Mouse (Mus musculus): ENCODE results near the gene Poc1a. TPM values are rescaled to one million over a fixed set of nuclear protein-coding genes. Genes with fewer than 3 reads are reported as not detected.

Poc1a gene
- polyA plus RNA-seq, 1 experiment from 2014 or later: 32.5 TPM

DNA sequence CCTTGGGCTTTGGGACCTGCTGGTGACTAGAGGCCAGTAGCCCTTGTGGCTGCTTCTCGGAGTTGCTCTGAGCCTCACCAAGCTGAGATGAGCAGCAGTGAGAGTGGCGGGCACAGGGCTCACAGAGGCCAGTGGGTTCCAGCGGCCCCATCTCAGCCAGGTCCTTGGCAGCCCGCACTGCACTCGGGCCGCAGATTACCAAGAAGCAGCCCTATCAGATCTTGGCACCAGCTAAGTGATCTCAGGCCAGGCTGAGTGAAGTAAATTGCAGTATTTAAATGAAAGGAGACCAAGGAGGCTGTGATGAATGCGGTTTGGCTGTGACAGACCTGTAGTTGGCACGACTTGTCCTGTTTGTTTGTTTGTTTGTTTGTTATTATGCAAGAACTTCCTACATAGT lies 112.7 kb downstream of the Poc1a start:
- 92% methylated on average over 8 of the region's 8 CpGs for WGBS
- ATAC-seq (replicated peaks; ENCODE audit: low FRiP score): no peak

DNA sequence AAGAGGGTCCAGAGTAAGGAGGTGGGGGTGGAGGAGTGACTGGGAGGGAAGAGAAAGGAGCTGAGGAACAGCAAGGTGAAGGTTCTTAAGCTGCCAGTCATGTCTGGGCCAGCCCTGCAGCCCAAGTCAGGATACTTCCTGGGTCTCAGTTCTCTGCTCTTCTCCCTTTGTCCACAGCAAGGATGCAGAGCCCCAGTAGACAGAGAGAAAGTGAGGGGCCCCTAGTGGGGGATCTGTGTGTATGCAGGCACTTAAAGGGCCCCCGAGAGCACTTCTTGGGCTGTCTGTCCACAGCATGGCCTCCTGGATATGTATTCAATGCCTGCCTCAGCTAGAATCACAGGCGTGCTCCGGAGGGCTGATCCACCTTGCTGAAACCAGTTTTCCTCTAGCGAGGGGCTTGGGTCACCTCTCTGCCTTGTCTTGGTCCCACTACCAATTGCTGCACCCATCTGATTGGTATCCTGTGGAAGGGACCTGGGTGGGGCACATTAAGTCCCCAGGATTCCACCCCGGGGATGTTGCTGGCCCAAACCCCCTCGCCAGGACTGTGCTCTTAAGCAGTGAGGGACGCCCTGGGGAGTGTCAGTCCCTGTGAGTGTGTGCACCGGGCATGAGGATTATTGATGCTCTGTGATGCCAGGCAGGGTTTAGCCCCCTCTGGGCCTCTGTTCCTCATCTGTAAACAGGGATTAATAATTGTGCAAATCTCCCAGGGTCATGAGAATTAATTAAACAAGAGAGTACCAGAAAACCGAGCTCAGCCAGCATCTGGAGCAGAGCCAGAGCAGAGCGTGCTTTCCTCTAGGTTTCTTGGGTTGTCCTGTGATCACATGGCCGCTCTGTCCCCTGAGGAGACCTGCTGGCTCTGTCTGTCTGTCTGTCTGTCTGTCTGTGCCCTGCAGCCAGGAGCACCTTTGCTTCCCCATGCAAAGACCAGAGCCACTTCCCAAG lies 114.1 kb downstream of the Poc1a start:
- DNase-seq (ENCODE audit: low spot score) (peak; percentile 69), ATAC-seq (replicated peaks; ENCODE audit: low FRiP score) (peak; percentile 55)
- Histone ChIP-seq H3K27ac (ENCODE audit: low read depth, low read length) (no peak overlapping the region), H3K9me3 (ENCODE audit: control insufficient read depth, low read length) (no peaks in the 10 kb centered on the region), H3K36me3 (ENCODE audit: control insufficient read depth, insufficient read depth, low read length) (no peaks in the 10 kb centered on the region), H3K4me3 (ENCODE audit: low read depth, low read length) (no peak overlapping the region), H3K4me2 (ENCODE audit: low read depth, low read length, severe bottlenecking) (no peak overlapping the region), H3K27me3 (ENCODE audit: control insufficient read depth, insufficient read depth, low read length) (no peaks in the 10 kb centered on the region), H3K4me1 (replicated peaks; ENCODE audit: control insufficient read depth, insufficient read depth, low read length) (0 out of 2 replicates have a peak, but pooled peaks cover 3% of the 10 kb centered on the region), H3K9ac (ENCODE audit: low read length) (peak overlapping the region; percentile 14)
- WGBS: 48% methylated on average over 11 of the region's 11 CpGs

More for the DNA sequence above, 112.7 kb downstream of the Poc1a start:
- no peaks in the 10 kb centered on the region for H3K9me3 ChIP-seq (ENCODE audit: control insufficient read depth, low read length)
- no peak overlapping the region for H3K9ac ChIP-seq (ENCODE audit: low read length)
- H3K27ac ChIP-seq (ENCODE audit: low read depth, low read length): no peak overlapping the region
- DNase-seq (ENCODE audit: low spot score): no peak
- H3K4me3 ChIP-seq (ENCODE audit: low read depth, low read length): no peak overlapping the region
- no peaks in the 10 kb centered on the region for H3K27me3 ChIP-seq (ENCODE audit: control insufficient read depth, insufficient read depth, low read length)
- H3K4me1 ChIP-seq (replicated peaks; ENCODE audit: control insufficient read depth, insufficient read depth, low read length): 0 out of 2 replicates have a peak, but pooled peaks cover 3% of the 10 kb centered on the region
- no peaks in the 10 kb centered on the region for H3K36me3 ChIP-seq (ENCODE audit: control insufficient read depth, insufficient read depth, low read length)
- H3K4me2 ChIP-seq (ENCODE audit: low read depth, low read length, severe bottlenecking): no peak overlapping the region

DNA sequence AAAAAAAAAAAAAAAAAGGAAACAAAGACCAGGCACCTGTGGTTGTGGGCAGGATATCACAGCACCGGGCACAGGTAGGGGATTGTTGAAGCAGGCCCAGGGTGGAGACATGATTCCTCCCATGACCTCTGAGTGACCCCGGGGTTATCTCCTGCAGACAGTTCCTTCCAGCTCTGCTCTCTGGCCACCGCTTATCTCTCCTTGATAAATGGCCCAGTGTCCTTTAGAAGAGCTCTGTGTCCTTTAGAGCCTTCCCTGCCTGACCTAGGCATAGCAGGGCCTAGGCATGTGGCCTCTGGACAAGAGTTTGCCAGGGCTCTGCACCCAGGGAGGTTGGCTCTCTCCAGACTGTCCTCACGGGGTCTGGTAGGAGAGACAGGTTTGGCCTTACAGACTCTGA lies 116.9 kb downstream of the Poc1a start:
- Histone ChIP-seq H3K27ac (ENCODE audit: low read depth, low read length) (no peak overlapping the region), H3K9me3 (ENCODE audit: control insufficient read depth, low read length) (no peaks in the 10 kb centered on the region), H3K4me3 (ENCODE audit: low read depth, low read length) (no peak overlapping the region), H3K36me3 (ENCODE audit: control insufficient read depth, insufficient read depth, low read length) (no peaks in the 10 kb centered on the region), H3K4me1 (replicated peaks; ENCODE audit: control insufficient read depth, insufficient read depth, low read length) (0 out of 2 replicates have a peak, but pooled peaks cover 3% of the 10 kb centered on the region), H3K9ac (ENCODE audit: low read length) (no peak overlapping the region), H3K4me2 (ENCODE audit: low read depth, low read length, severe bottlenecking) (no peak overlapping the region), H3K27me3 (ENCODE audit: control insufficient read depth, insufficient read depth, low read length) (no peaks in the 10 kb centered on the region)
- ATAC-seq (replicated peaks; ENCODE audit: low FRiP score) (no peak), DNase-seq (ENCODE audit: low spot score) (no peak)
- 87% methylated on average over 4 of the region's 4 CpGs for WGBS

DNA sequence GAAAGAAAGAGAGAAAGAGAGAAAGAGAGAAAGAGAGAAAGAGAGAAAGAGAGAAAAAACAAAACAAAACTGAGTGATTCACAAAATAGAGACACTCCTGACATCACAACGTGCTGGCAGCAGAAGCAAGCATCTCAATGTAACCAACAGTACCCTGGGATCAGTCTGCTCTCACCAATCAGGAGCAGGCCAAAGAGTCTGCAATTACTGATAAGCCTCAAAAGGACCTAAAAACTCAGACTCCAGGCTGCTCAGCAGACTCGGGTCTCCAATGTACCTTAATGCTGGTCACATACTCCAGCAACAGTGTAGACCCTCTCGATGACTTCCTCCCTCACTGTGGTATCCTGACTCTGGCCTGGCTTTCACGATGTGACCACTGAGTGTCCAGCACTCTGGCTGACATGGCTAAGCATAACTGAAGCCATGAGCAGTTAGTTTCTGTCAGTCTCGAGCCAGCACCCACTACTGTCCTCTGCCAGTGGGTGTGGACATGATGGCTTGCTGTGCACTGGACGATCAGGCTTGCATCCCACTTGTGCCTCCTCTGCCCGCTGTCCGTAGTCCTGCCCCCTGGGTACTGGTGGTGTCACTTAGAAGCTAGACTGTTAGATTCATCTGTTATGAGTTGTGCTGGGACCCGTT lies 117.9 kb downstream of the Poc1a start:
- Histone ChIP-seq H3K4me2 (ENCODE audit: low read depth, low read length, severe bottlenecking) (no peak overlapping the region), H3K27ac (ENCODE audit: low read depth, low read length) (no peak overlapping the region)
- ATAC-seq (replicated peaks; ENCODE audit: low FRiP score): no peak

DNA sequence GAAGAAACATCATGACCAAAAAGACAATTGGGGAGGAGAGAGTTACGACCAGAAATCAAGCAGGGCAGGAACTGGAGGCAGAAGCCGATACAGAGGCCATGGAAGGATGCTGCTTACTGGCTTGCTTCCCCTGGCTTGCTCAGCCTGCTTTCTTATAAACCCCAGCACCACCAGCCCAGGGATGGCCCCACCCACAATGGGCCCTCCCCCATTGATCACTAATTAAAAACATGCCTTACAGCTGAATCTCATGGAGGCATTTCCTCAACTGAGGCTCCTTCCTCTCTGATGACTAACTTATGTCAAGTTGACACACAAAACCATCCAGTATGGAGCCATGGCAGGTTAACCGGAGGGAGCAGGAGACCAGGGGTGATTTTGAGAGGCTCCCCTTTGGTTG lies 118.9 kb downstream of the Poc1a start:
- DNase-seq (ENCODE audit: low spot score) (no peak), ATAC-seq (replicated peaks; ENCODE audit: low FRiP score) (no peak)
- H3K4me3 ChIP-seq (ENCODE audit: low read depth, low read length): no peak overlapping the region
- H3K27me3 ChIP-seq (ENCODE audit: control insufficient read depth, insufficient read depth, low read length): no peaks in the 10 kb centered on the region
- no peak overlapping the region for H3K9ac ChIP-seq (ENCODE audit: low read length)
- H3K36me3 ChIP-seq (ENCODE audit: control insufficient read depth, insufficient read depth, low read length): no peaks in the 10 kb centered on the region
- no peak overlapping the region for H3K27ac ChIP-seq (ENCODE audit: low read depth, low read length)
- H3K4me2 ChIP-seq (ENCODE audit: low read depth, low read length, severe bottlenecking): no peak overlapping the region
- 78% methylated on average over 3 of the region's 3 CpGs for WGBS
- H3K4me1 ChIP-seq (replicated peaks; ENCODE audit: control insufficient read depth, insufficient read depth, low read length): 0 out of 2 replicates have a peak, but pooled peaks cover under 1% of the 10 kb centered on the region
- H3K9me3 ChIP-seq (ENCODE audit: control insufficient read depth, low read length): no peaks in the 10 kb centered on the region

More for the DNA sequence above, 117.9 kb downstream of the Poc1a start:
- 0 out of 2 replicates have a peak, but pooled peaks cover 3% of the 10 kb centered on the region for H3K4me1 ChIP-seq (replicated peaks; ENCODE audit: control insufficient read depth, insufficient read depth, low read length)
- H3K36me3 ChIP-seq (ENCODE audit: control insufficient read depth, insufficient read depth, low read length): no peaks in the 10 kb centered on the region
- no peak overlapping the region for H3K9ac ChIP-seq (ENCODE audit: low read length)
- no peaks in the 10 kb centered on the region for H3K9me3 ChIP-seq (ENCODE audit: control insufficient read depth, low read length)
- H3K27me3 ChIP-seq (ENCODE audit: control insufficient read depth, insufficient read depth, low read length): no peaks in the 10 kb centered on the region
- no peak for DNase-seq (ENCODE audit: low spot score)
- WGBS: 82% methylated on average over 9 of the region's 9 CpGs
- no peak overlapping the region for H3K4me3 ChIP-seq (ENCODE audit: low read depth, low read length)

Other genes starting within 250 kb of the Poc1a start
- 0.32 and 0.53 TPM in 2 replicates for gene Col6a4, start 184.3 kb upstream of the Poc1a start, polyA plus RNA-seq (2014; fragmentation: Nextera tagmentation; extraction: Ambion mirVana)
- gene Glyctk, start 122.9 kb upstream of the Poc1a start, polyA plus RNA-seq (2014; fragmentation: Nextera tagmentation; extraction: Ambion mirVana): 9.8 and 10.2 TPM in 2 replicates
- 33.5 and 34.6 TPM in 2 replicates for gene Wdr82, start 110.1 kb upstream of the Poc1a start, polyA plus RNA-seq (2014; fragmentation: Nextera tagmentation; extraction: Ambion mirVana)
- 37.5 and 40.9 TPM in 2 replicates for gene Ppm1m, start 81.3 kb upstream of the Poc1a start, polyA plus RNA-seq (2014; fragmentation: Nextera tagmentation; extraction: Ambion mirVana)
- 61.3 and 65.5 TPM in 2 replicates for gene Twf2, start 78.0 kb upstream of the Poc1a start, polyA plus RNA-seq (2014; fragmentation: Nextera tagmentation; extraction: Ambion mirVana)
- gene Tlr9, start 58.5 kb upstream of the Poc1a start, polyA plus RNA-seq (2014; fragmentation: Nextera tagmentation; extraction: Ambion mirVana): not detected in 2 replicates
- gene Alas1, start 32.4 kb upstream of the Poc1a start, polyA plus RNA-seq (2014; fragmentation: Nextera tagmentation; extraction: Ambion mirVana): 81.9 and 89.2 TPM in 2 replicates
- gene Dusp7, start 87.6 kb downstream of the Poc1a start, polyA plus RNA-seq (2014; fragmentation: Nextera tagmentation; extraction: Ambion mirVana): 26.8 and 27.6 TPM in 2 replicates
- gene Rpl29, start 148.4 kb downstream of the Poc1a start, polyA plus RNA-seq (2014; fragmentation: Nextera tagmentation; extraction: Ambion mirVana): 879 and 889 TPM in 2 replicates
- 39.5 and 43.4 TPM in 2 replicates for gene Acy1, start 157.3 kb downstream of the Poc1a start, polyA plus RNA-seq (2014; fragmentation: Nextera tagmentation; extraction: Ambion mirVana)
- 4.6 and 4.7 TPM in 2 replicates for gene Abhd14b, start 166.4 kb downstream of the Poc1a start, polyA plus RNA-seq (2014; fragmentation: Nextera tagmentation; extraction: Ambion mirVana)
- 38.3 and 41.0 TPM in 2 replicates for gene Abhd14a, start 166.6 kb downstream of the Poc1a start, polyA plus RNA-seq (2014; fragmentation: Nextera tagmentation; extraction: Ambion mirVana)
- 300 and 309 TPM in 2 replicates for gene Pcbp4, start 172.2 kb downstream of the Poc1a start, polyA plus RNA-seq (2014; fragmentation: Nextera tagmentation; extraction: Ambion mirVana)
- gene Gpr62, start 184.9 kb downstream of the Poc1a start, polyA plus RNA-seq (2014; fragmentation: Nextera tagmentation; extraction: Ambion mirVana): 0.19 and 0.71 TPM in 2 replicates
- gene Rrp9, start 194.9 kb downstream of the Poc1a start, polyA plus RNA-seq (2014; fragmentation: Nextera tagmentation; extraction: Ambion mirVana): 56.5 and 63.7 TPM in 2 replicates
- 1.2 TPM in 2 replicates for gene Parp3, start 195.9 kb downstream of the Poc1a start, polyA plus RNA-seq (2014; fragmentation: Nextera tagmentation; extraction: Ambion mirVana)
- not detected in 2 replicates for gene Iqcf1, start 218.9 kb downstream of the Poc1a start, polyA plus RNA-seq (2014; fragmentation: Nextera tagmentation; extraction: Ambion mirVana)
- not detected in 2 replicates for gene Iqcf5, start 233.5 kb downstream of the Poc1a start, polyA plus RNA-seq (2014; fragmentation: Nextera tagmentation; extraction: Ambion mirVana)

Measured in forebrain, embryonic 11.5 days (tissue).